Mouse (Mus musculus) ES-E14 (cell line): ENCODE data around the gene Zbed3. TPM values are rescaled to one million over a fixed set of nuclear protein-coding genes. Genes with fewer than 3 reads are reported as not detected.

Experiments
- DNase-seq: peaks from one replicate; pipeline ENCODE4 v3.0.0-alpha.2; 2013; ENCODE audit warnings: low read depth, low spot score
- H3K27ac ChIP-seq: 2 replicates; pipeline ENCODE4 v1.5.1; 2012; ENCODE audit warnings: low read depth, mild to moderate bottlenecking, low read length, moderate library complexity, mixed read lengths; ENCODE audit not compliant: poor library complexity, insufficient read depth, severe bottlenecking
- H3K36me3 ChIP-seq: 2 replicates; pipeline ENCODE4 v1.6.1; 2012; ENCODE audit warnings: mild to moderate bottlenecking, low read length, moderate library complexity, mixed read lengths; ENCODE audit not compliant: control insufficient read depth, poor library complexity, insufficient read depth, severe bottlenecking
- H3K4me1 ChIP-seq, 2 experiments: fragments of 150-350 bp in 1 of 2; sonication (generic) in 1 of 2; 2 replicates each; pipeline ENCODE4 v1.6.1; 2012; ENCODE audit warnings: low read length in 2 of 2, mild to moderate bottlenecking in 1 of 2, mixed read lengths in 1 of 2; ENCODE audit not compliant: control insufficient read depth in 2 of 2, insufficient read depth in 2 of 2, poor library complexity in 1 of 2
- H3K4me3 ChIP-seq, 2 experiments: fragments of 150-350 bp in 1 of 2; sonication (generic) in 1 of 2; 2 replicates each; pipeline ENCODE4 v1.5.1; 2012; ENCODE audit warnings: low read length in 2 of 2, low read depth in 1 of 2, mild to moderate bottlenecking in 1 of 2, mixed read lengths in 1 of 2; ENCODE audit not compliant: insufficient read depth in 1 of 2, poor library complexity in 1 of 2, severe bottlenecking in 1 of 2
- H3K9ac ChIP-seq: 2 replicates; pipeline ENCODE4 v1.6.1; 2012; ENCODE audit warnings: low read depth, mild to moderate bottlenecking, low read length, mixed read lengths; ENCODE audit not compliant: poor library complexity, insufficient read depth, severe bottlenecking
- H3K9me3 ChIP-seq: fragments of 150-350 bp; sonication (generic); 2 replicates; pipeline ENCODE4 v1.6.1; 2012; ENCODE audit warnings: low read depth, mild to moderate bottlenecking, low read length; ENCODE audit not compliant: control insufficient read depth, insufficient read depth
- CHD2 ChIP-seq: IDR thresholded peaks from 2 replicates; pipeline ENCODE4 v1.6.1; 2014; ENCODE audit warnings: mild to moderate bottlenecking, low read depth, low read length, inconsistent platforms
- HCFC1 ChIP-seq: IDR thresholded peaks from 2 replicates; pipeline ENCODE4 v1.6.1; 2012; ENCODE audit warnings: low read length, inconsistent platforms, borderline replicate concordance; ENCODE audit not compliant: insufficient read depth
- MAFK ChIP-seq: IDR thresholded peaks from 2 replicates; pipeline ENCODE4 v1.6.1; 2014; ENCODE audit warnings: mild to moderate bottlenecking, low read depth, low read length, inconsistent platforms; ENCODE audit not compliant: insufficient read depth
- ZC3H11A ChIP-seq: IDR thresholded peaks from 2 replicates; pipeline ENCODE4 v1.6.1; 2012; ENCODE audit warnings: low read depth, mild to moderate bottlenecking, inconsistent platforms, low read length, borderline replicate concordance
- ZNF384 ChIP-seq: IDR thresholded peaks from 2 replicates; pipeline ENCODE4 v1.6.1; 2012; ENCODE audit warnings: low read depth, low read length, inconsistent platforms
- in situ Hi-C, 2 experiments: fragments of 600-800 bp; cut with MboI; formaldehyde crosslinking; loops; one replicate each; pipeline ENCODE4 v1.15.1; 2025; ENCODE audit warnings: low sequenced_read_pairs in 2 of 2, inconsistent platforms in 1 of 2; ENCODE audit not compliant: unreplicated experiment in 2 of 2
- total RNA-seq: library from RNA; depleted of rRNA; stranded (reverse); fragments of 300-350 nt; gene quantifications from 2 replicates; pipeline ENCODE4 v1.2.3, GENCODE M21; 2012; rRNA removed

The Zbed3 gene
- 3.8 and 4.7 TPM in 2 replicates for total RNA-seq

DNA sequence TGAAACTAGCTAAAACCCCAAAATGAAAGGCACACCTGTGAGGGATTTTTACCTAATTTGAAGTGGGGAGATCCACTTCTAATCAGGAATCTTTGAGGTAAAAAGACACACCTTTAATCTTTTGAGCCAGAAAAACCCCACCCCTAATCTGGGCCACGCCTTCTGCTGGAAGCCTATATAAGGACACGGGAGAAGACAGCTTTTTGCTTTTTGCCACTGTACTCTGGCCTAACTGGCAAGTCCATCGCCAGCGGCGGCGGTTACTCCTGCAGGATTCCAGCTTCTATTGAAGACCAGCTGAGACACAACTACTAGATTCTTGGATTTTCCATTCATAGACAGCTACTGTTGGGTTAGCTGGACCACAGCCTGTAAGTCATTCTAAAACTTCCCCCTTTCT, at the start of gene Zbed3:
Gene Zbed3 (plus strand): TSS at position 213 of the 400 bp plus-strand sequence.
- DNase-seq: no peak
- Histone ChIP-seq H3K36me3 (no peaks in the 10 kb centered on the region), H3K9ac (no peak within 1 kb of the TSS; the same call in 1 of the 2 replicates), H3K27ac (no peak within 1 kb of the TSS), H3K9me3 (no peaks in the 10 kb centered on the region), H3K4me1 (peaks cover 6 to 9% of the 10 kb centered on the region in 2 experiments; a peak in 3 of 4 replicates), H3K4me3 (peak within 1 kb of the TSS; percentile 85 to 90)
- TF ChIP-seq HCFC1 (no peak), ZNF384 (no peak), MAFK (no peak), ZC3H11A (no peak), CHD2 (no peak)
- in situ Hi-C loops: no loop called here

DNA sequence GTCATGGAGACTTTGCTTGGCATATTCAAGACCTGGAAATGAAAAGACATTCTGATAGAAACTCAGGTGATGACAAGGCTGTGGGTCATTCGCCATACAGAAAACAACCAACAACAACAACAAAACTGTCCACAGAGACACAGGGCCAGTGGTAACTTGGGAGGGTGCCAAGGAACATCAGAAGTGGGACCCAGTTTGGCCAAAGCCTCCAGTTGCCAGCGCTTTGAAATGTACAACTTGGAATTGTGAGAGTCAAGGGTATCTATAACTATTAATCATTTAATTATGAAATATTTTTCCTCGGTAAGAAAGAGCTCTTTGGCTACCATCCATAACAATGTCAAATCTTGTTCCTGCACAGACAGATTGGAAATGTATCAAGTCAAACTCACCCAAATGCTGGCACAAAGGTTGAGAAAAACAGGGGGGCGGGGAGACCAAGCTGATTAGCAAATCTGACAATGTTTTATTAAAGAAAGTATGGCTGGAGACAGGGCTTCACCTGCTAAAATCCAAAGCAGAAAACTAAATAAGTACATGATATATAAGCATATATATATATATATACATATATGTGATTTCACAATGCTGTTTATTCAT, 44.9 kb upstream of the Zbed3 start:
- no peak for TF ChIP-seq ZNF384
- TF ChIP-seq HCFC1: no peak
- TF ChIP-seq CHD2: no peak
- TF ChIP-seq MAFK: no peak
- no peak for TF ChIP-seq ZC3H11A
- H3K9me3 ChIP-seq: no peaks in the 10 kb centered on the region
- in situ Hi-C loops: no loop called here

DNA sequence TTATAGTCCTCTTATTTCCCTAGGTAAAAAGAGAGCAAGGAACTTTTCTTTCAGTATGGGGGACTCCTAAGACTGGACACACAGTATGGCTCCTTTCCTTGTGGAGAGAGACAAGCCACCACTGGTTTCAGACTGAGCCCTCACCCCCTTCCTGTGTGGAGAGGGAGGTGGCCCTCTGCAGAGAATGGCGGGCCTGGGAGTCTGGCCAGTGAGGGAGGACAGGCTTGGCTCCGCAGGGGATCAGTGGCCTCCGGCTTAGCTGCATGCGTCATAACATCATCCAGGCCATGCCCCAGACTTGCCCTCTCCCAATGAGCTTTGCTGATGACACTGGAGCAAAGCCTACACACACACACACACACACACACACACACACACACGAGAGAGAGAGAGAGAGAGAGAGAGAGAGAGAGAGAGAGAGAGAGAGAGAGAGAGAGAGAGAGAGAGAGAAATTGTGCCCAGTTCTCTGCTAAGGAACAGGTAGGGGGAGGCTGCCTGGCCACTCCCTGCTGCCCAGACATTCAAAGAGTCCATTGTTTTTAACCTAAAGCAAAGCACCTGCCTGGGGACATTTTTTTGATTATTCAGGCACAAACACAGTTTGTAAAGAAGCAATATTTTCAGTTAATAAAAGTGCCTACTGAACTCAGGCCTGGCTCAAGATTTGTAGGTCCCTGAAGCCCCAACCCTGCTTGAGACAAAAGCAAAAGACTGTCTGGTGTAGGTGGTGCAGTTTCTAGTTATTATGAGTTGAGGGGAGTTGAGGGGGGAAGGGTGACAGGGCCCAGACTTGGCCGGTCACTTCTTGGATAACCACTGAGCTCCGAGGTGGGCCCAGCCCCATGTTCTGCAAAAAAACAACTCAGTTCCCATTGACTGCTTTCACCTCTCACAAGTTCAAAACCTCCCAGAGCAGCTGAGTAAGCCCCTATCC, 41.4 kb upstream of the Zbed3 start:
- no peak overlapping the region for H3K4me3 ChIP-seq
- peaks cover 0 to 4% of the 10 kb centered on the region in 2 experiments; a peak in 1 of 4 replicates for H3K4me1 ChIP-seq
- DNase-seq: no peak
- no peak overlapping the region for H3K27ac ChIP-seq
- no peaks in the 10 kb centered on the region for H3K36me3 ChIP-seq
- H3K9ac ChIP-seq: no peak overlapping the region
- H3K9me3 ChIP-seq: no peaks in the 10 kb centered on the region
- in situ Hi-C loops: no loop called here
- TF ChIP-seq ZNF384 (no peak), CHD2 (no peak)

More for the DNA sequence above, 44.9 kb upstream of the Zbed3 start:
- H3K36me3 ChIP-seq: no peaks in the 10 kb centered on the region
- no peak overlapping the region for H3K27ac ChIP-seq
- no peak for DNase-seq
- no peak overlapping the region for H3K4me3 ChIP-seq
- peaks cover 0 to 4% of the 10 kb centered on the region in 2 experiments; a peak in 1 of 4 replicates for H3K4me1 ChIP-seq
- H3K9ac ChIP-seq: no peak overlapping the region

DNA sequence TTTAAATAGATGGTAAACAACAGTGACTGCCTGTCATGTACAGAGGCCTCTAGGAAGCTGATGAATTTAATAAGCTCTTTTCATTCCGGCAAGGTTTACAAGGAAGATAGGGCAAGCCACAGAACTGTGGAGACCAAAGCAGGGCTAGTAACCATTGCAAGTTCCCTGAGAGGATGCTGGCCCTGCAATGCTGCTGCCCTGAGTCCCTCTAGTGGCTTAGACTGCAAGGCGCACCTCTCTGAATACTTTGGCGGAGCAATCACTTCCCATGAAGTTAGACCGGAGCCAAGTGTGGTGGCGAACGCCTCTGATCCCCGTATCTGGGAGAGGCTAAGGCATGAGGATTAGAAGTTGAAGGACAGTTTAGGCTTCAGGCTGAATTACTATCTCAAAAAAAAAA, 36.4 kb upstream of the Zbed3 start:
- Histone ChIP-seq H3K4me1 (peaks cover 0 to under 1% of the 10 kb centered on the region in 2 experiments; a peak in 1 of 4 replicates), H3K9me3 (no peaks in the 10 kb centered on the region), H3K36me3 (no peaks in the 10 kb centered on the region), H3K27ac (no peak overlapping the region), H3K4me3 (no peak overlapping the region), H3K9ac (no peak overlapping the region)
- peak; percentile 84 for TF ChIP-seq ZC3H11A
- no peak for TF ChIP-seq MAFK
- peak; percentile 47 for DNase-seq
- in situ Hi-C loops: no loop called here
